Comparison of ENCODE assay signal across 8 mouse cellular contexts in the genomic region with DNA sequence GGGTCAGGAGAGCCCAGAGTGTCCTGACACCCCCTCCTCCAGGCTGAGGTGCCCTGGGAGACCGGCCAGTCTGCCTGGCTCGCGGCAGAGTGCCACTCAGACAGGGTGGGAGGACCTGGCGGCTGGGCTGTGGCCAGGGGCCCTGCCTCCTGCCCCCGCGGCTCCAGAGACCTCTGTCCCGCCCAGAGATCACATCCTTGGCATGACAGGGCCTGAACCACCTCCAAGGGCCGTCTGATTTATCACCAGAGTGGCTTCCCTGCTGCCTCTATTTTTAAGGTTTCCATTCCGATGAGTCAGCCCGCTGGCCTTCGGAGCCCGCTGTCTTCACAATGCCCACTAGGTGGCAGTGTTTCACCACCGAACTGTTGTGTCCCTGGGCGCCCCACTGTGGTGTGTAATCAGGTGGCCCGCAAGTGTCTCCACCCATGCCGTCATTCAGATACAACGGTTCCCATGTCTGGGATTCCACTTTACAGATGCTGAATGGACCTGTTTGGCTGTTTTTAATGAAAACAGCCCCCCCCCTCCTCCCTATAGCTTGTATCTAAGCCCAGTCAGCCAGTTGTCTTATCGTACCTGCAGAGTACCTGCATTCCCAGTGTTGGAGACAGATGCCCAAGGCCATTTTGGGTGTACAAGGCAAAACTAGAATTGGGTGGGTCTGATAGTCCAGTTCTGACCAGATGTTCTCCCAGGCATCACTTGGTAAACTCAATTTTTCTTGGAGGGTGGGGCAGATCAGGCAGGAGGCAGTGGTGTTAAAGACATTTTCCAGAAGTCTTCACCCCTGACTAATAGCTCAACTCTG. TPM values are rescaled to one million over a fixed set of nuclear protein-coding genes. Genes with fewer than 3 reads are reported as not detected.
DNase-seq lines count a peak whose midpoint lies in the region; ATAC-seq and TF ChIP-seq lines count a peak whose summit lies in the region.

No protein-coding gene starts in this region.

- H3K27me3 ChIP-seq in embryonic facial prominence, embryonic 15.5 days: peaks cover 55% of the 10 kb centered on the region
- peaks cover 65% of the 10 kb centered on the region for H3K27me3 ChIP-seq in heart, embryonic 10.5 days (ENCODE audit: insufficient read depth, poor library complexity, severe bottlenecking)
- peaks cover 16% of the 10 kb centered on the region for H3K27me3 ChIP-seq in kidney, embryonic 14.5 days (ENCODE audit: control insufficient read depth, insufficient read depth, low read length)
- H3K27me3 ChIP-seq in limb, embryonic 14.5 days (ENCODE audit: control insufficient read depth, insufficient read depth, low read length): peaks cover 29% of the 10 kb centered on the region
- peaks cover 18% of the 10 kb centered on the region; the same call in 1 of the 2 replicates for H3K27me3 ChIP-seq in midbrain, postnatal 0 days (ENCODE audit: insufficient read depth, low read length)

- no peak overlapping the region for H3K27ac ChIP-seq in bone marrow, adult 2 months (ENCODE audit: control insufficient read depth, insufficient read depth, low read depth, low read length, poor library complexity)
- H3K27ac ChIP-seq in embryonic facial prominence, embryonic 15.5 days (replicated peaks): no peak overlapping the region
- H3K27ac ChIP-seq in heart, embryonic 10.5 days: no peak overlapping the region
- H3K27ac ChIP-seq in kidney, embryonic 14.5 days (ENCODE audit: low read depth, low read length): no peak overlapping the region
- H3K27ac ChIP-seq in limb, embryonic 14.5 days (replicated peaks; ENCODE audit: low read depth, low read length): no peak overlapping the region
- H3K27ac ChIP-seq in midbrain, postnatal 0 days (ENCODE audit: low read depth, low read length): no peak overlapping the region

- no peak overlapping the region for H3K9ac ChIP-seq in embryonic facial prominence, embryonic 15.5 days
- H3K9ac ChIP-seq in kidney, embryonic 14.5 days (ENCODE audit: low read depth, low read length): no peak overlapping the region
- H3K9ac ChIP-seq in limb, embryonic 14.5 days (ENCODE audit: low read depth, low read length, severe bottlenecking): peak overlapping the region; percentile 25; the same call in 1 of the 2 replicates
- H3K9ac ChIP-seq in midbrain, postnatal 0 days (replicated peaks; ENCODE audit: low read length, poor library complexity, severe bottlenecking): peak overlapping the region; percentile 40

- no peaks in the 10 kb centered on the region for H3K4me1 ChIP-seq in bone marrow, adult 2 months (ENCODE audit: control insufficient read depth, insufficient read depth, low read length)
- H3K4me1 ChIP-seq in embryonic facial prominence, embryonic 15.5 days: peaks cover 13% of the 10 kb centered on the region
- peaks cover 49% of the 10 kb centered on the region for H3K4me1 ChIP-seq in heart, embryonic 10.5 days
- H3K4me1 ChIP-seq in kidney, embryonic 14.5 days (ENCODE audit: control insufficient read depth, insufficient read depth, low read length): peaks cover 17% of the 10 kb centered on the region
- no peaks in the 10 kb centered on the region for H3K4me1 ChIP-seq in limb, embryonic 14.5 days (ENCODE audit: control insufficient read depth, insufficient read depth, low read length)
- no peaks in the 10 kb centered on the region for H3K4me1 ChIP-seq in midbrain, postnatal 0 days (ENCODE audit: insufficient read depth, low read length)

- TF ChIP-seq POLR2A in bone marrow, adult 2 months (IDR thresholded peaks at IDR 0.05; ENCODE audit: borderline replicate concordance, control insufficient read depth, low read depth, low read length): no peak
- TF ChIP-seq POLR2A in limb, embryonic 14.5 days (IDR thresholded peaks at IDR 0.05; ENCODE audit: borderline replicate concordance, extremely low read depth, insufficient read depth, insufficient read length): no peak

- peak; percentile 89 for TF ChIP-seq CTCF in bone marrow, adult 2 months (IDR thresholded peaks at IDR 0.05; ENCODE audit: control insufficient read depth, insufficient read depth, low read length)
- peak; percentile 99 for TF ChIP-seq CTCF in midbrain, postnatal 0 days (IDR thresholded peaks at IDR 0.05)

- no peak overlapping the region for H3K4me3 ChIP-seq in bone marrow, adult 2 months (replicated peaks; ENCODE audit: control insufficient read depth, low read depth, low read length)
- peak overlapping the region; percentile 5; the same call in 1 of the 2 replicates for H3K4me3 ChIP-seq in embryonic facial prominence, embryonic 15.5 days (replicated peaks)
- H3K4me3 ChIP-seq in heart, embryonic 10.5 days: peak overlapping the region; percentile 49
- H3K4me3 ChIP-seq in kidney, embryonic 14.5 days (ENCODE audit: low read length): no peak overlapping the region
- H3K4me3 ChIP-seq in limb, embryonic 14.5 days (replicated peaks; ENCODE audit: low read length): peak overlapping the region; percentile 11
- peak overlapping the region; percentile 23; the same call in 1 of the 2 replicates for H3K4me3 ChIP-seq in midbrain, postnatal 0 days (ENCODE audit: low read depth, low read length)

- H3K4me2 ChIP-seq in embryonic facial prominence, embryonic 15.5 days (replicated peaks): peak overlapping the region; percentile 31
- peak overlapping the region; percentile 34 for H3K4me2 ChIP-seq in kidney, embryonic 14.5 days (replicated peaks; ENCODE audit: low read depth, low read length)
- H3K4me2 ChIP-seq in limb, embryonic 14.5 days (replicated peaks; ENCODE audit: low read depth, low read length, severe bottlenecking): peak overlapping the region; percentile 30; the same call in 1 of the 2 replicates
- peak overlapping the region; percentile 57 for H3K4me2 ChIP-seq in midbrain, postnatal 0 days (ENCODE audit: low read depth, low read length, poor library complexity, severe bottlenecking)

- peak; percentile 60; the same call in 1 of the 2 replicates for ATAC-seq in embryonic facial prominence, embryonic 15.5 days (ENCODE audit: insufficient number of reproducible peaks, low FRiP score, low TSS enrichment, low read depth)
- peak; percentile 60 for ATAC-seq in kidney, embryonic 14.5 days (ENCODE audit: low FRiP score, low TSS enrichment)
- ATAC-seq in limb, embryonic 14.5 days (ENCODE audit: low FRiP score, low read depth): peak; percentile 71
- ATAC-seq in midbrain, postnatal 0 days (ENCODE audit: low FRiP score): peak; percentile 84

- peak; percentile 78 to 79 for DNase-seq in B cell, adult 2 months
- DNase-seq in heart, embryonic 10.5 days (ENCODE audit: low spot score): peak; percentile 89
- DNase-seq in limb, embryonic 14.5 days (ENCODE audit: low spot score): peak; percentile 85
- DNase-seq in midbrain, postnatal 0 days (ENCODE audit: low spot score): peak; percentile 94
- peak; percentile 55 to 65 for DNase-seq in spleen, postnatal 36 days (ENCODE audit: low spot score in 2 of 2)

- H3K36me3 ChIP-seq in embryonic facial prominence, embryonic 15.5 days: no peaks in the 10 kb centered on the region
- no peaks in the 10 kb centered on the region for H3K36me3 ChIP-seq in heart, embryonic 10.5 days
- no peaks in the 10 kb centered on the region for H3K36me3 ChIP-seq in kidney, embryonic 14.5 days (ENCODE audit: control insufficient read depth, insufficient read depth, low read length)
- H3K36me3 ChIP-seq in limb, embryonic 14.5 days (ENCODE audit: control insufficient read depth, insufficient read depth, low read length): no peaks in the 10 kb centered on the region
- no peaks in the 10 kb centered on the region for H3K36me3 ChIP-seq in midbrain, postnatal 0 days (ENCODE audit: insufficient read depth, low read length)

- WGBS in bone marrow, adult 2 months: under 1% methylated on average over 18 of the region's 18 CpGs
- WGBS in embryonic facial prominence, embryonic 15.5 days: 4% methylated on average over 18 of the region's 18 CpGs
- WGBS in heart, embryonic 10.5 days: 4% methylated on average over 18 of the region's 18 CpGs
- WGBS in kidney, embryonic 14.5 days: 2% methylated on average over 17 of the region's 18 CpGs
- 3% methylated on average over 13 of the region's 18 CpGs for WGBS in limb, embryonic 14.5 days
- 4% methylated on average over 13 of the region's 18 CpGs for WGBS in midbrain, postnatal 0 days

- H3K9me3 ChIP-seq in embryonic facial prominence, embryonic 15.5 days (replicated peaks): no peaks in the 10 kb centered on the region
- H3K9me3 ChIP-seq in heart, embryonic 10.5 days: no peaks in the 10 kb centered on the region
- H3K9me3 ChIP-seq in kidney, embryonic 14.5 days (ENCODE audit: control insufficient read depth, low read length): no peaks in the 10 kb centered on the region
- H3K9me3 ChIP-seq in limb, embryonic 14.5 days (ENCODE audit: control insufficient read depth, low read length): no peaks in the 10 kb centered on the region
- H3K9me3 ChIP-seq in midbrain, postnatal 0 days (ENCODE audit: low read length): no peaks in the 10 kb centered on the region

RNA-seq across cellular contexts. Expression of a gene that starts 3.4 kb away (rescaled TPM):
- polyA plus RNA-seq in bone marrow, adult 2 months (2011; ENCODE audit: insufficient read depth, insufficient read length, low replicate concordance, missing spikeins): 1.0 TPM in 1 of 2 replicates, not detected in the other
- 0.73 and 0.92 TPM in 2 replicates for polyA plus RNA-seq in embryonic facial prominence, embryonic 15.5 days (2015; fragmentation: Nextera tagmentation; extraction: Ambion mirVana)
- polyA plus RNA-seq in heart, embryonic 10.5 days (2016; fragmentation: Nextera tagmentation; extraction: Ambion mirVana): 0.05 and 0.07 TPM in 2 replicates
- 0.13 TPM in 1 of 2 replicates, not detected in the other for polyA plus RNA-seq in kidney, embryonic 14.5 days (2014; fragmentation: Nextera tagmentation; extraction: Ambion mirVana)
- 0.40 and 0.62 TPM in 2 replicates for polyA plus RNA-seq in limb, embryonic 14.5 days (2012; rRNA removed)
- 0.10 TPM in 1 of 2 replicates, not detected in the other for polyA plus RNA-seq in limb, embryonic 14.5 days (2014; fragmentation: Nextera tagmentation; extraction: Ambion mirVana)
- total RNA-seq in midbrain, postnatal 0 days (2014; rRNA removed): 0.16 TPM in 1 of 2 replicates, not detected in the other
- polyA plus RNA-seq in midbrain, postnatal 0 days (2015; fragmentation: Nextera tagmentation; extraction: Ambion mirVana): 0.05 TPM in 1 of 2 replicates, not detected in the other

RNA-seq across cellular contexts. Expression of a gene that starts 18.5 kb away (rescaled TPM):
- polyA plus RNA-seq in bone marrow, adult 2 months (2011; ENCODE audit: insufficient read depth, insufficient read length, low replicate concordance, missing spikeins): not detected in 2 replicates
- 3.4 TPM in 2 replicates for polyA plus RNA-seq in embryonic facial prominence, embryonic 15.5 days (2015; fragmentation: Nextera tagmentation; extraction: Ambion mirVana)
- polyA plus RNA-seq in heart, embryonic 10.5 days (2016; fragmentation: Nextera tagmentation; extraction: Ambion mirVana): 0.21 and 0.36 TPM in 2 replicates
- 4.4 and 4.8 TPM in 2 replicates for polyA plus RNA-seq in kidney, embryonic 14.5 days (2014; fragmentation: Nextera tagmentation; extraction: Ambion mirVana)
- 2.2 and 3.0 TPM in 2 replicates for polyA plus RNA-seq in limb, embryonic 14.5 days (2012; rRNA removed)
- 2.1 and 2.9 TPM in 2 replicates for polyA plus RNA-seq in limb, embryonic 14.5 days (2014; fragmentation: Nextera tagmentation; extraction: Ambion mirVana)
- total RNA-seq in midbrain, postnatal 0 days (2014; rRNA removed): 4.0 and 6.8 TPM in 2 replicates
- polyA plus RNA-seq in midbrain, postnatal 0 days (2015; fragmentation: Nextera tagmentation; extraction: Ambion mirVana): 2.4 and 3.3 TPM in 2 replicates

RNA-seq across cellular contexts. Expression of a gene that starts 37.0 kb away (rescaled TPM):
- not detected in 2 replicates for polyA plus RNA-seq in bone marrow, adult 2 months (2011; ENCODE audit: insufficient read depth, insufficient read length, low replicate concordance, missing spikeins)
- polyA plus RNA-seq in embryonic facial prominence, embryonic 15.5 days (2015; fragmentation: Nextera tagmentation; extraction: Ambion mirVana): 0.29 and 0.53 TPM in 2 replicates
- 0.04 TPM in 2 replicates for polyA plus RNA-seq in heart, embryonic 10.5 days (2016; fragmentation: Nextera tagmentation; extraction: Ambion mirVana)
- 2.3 and 2.5 TPM in 2 replicates for polyA plus RNA-seq in kidney, embryonic 14.5 days (2014; fragmentation: Nextera tagmentation; extraction: Ambion mirVana)
- polyA plus RNA-seq in limb, embryonic 14.5 days (2012; rRNA removed): 2.0 and 2.2 TPM in 2 replicates
- polyA plus RNA-seq in limb, embryonic 14.5 days (2014; fragmentation: Nextera tagmentation; extraction: Ambion mirVana): 0.36 and 0.48 TPM in 2 replicates
- 44.9 and 47.1 TPM in 2 replicates for total RNA-seq in midbrain, postnatal 0 days (2014; rRNA removed)
- polyA plus RNA-seq in midbrain, postnatal 0 days (2015; fragmentation: Nextera tagmentation; extraction: Ambion mirVana): 24.6 and 25.2 TPM in 2 replicates

RNA-seq across cellular contexts. Expression of a gene that starts 47.8 kb away (rescaled TPM):
- not detected in 2 replicates for polyA plus RNA-seq in bone marrow, adult 2 months (2011; ENCODE audit: insufficient read depth, insufficient read length, low replicate concordance, missing spikeins)
- 1.2 and 4.3 TPM in 2 replicates for polyA plus RNA-seq in embryonic facial prominence, embryonic 15.5 days (2015; fragmentation: Nextera tagmentation; extraction: Ambion mirVana)
- 0.47 and 0.85 TPM in 2 replicates for polyA plus RNA-seq in heart, embryonic 10.5 days (2016; fragmentation: Nextera tagmentation; extraction: Ambion mirVana)
- 1.1 and 1.2 TPM in 2 replicates for polyA plus RNA-seq in kidney, embryonic 14.5 days (2014; fragmentation: Nextera tagmentation; extraction: Ambion mirVana)
- polyA plus RNA-seq in limb, embryonic 14.5 days (2012; rRNA removed): 0.47 and 1.0 TPM in 2 replicates
- polyA plus RNA-seq in limb, embryonic 14.5 days (2014; fragmentation: Nextera tagmentation; extraction: Ambion mirVana): 0.14 and 0.18 TPM in 2 replicates
- 4.9 and 7.8 TPM in 2 replicates for total RNA-seq in midbrain, postnatal 0 days (2014; rRNA removed)
- 7.6 and 7.9 TPM in 2 replicates for polyA plus RNA-seq in midbrain, postnatal 0 days (2015; fragmentation: Nextera tagmentation; extraction: Ambion mirVana)

Comparison
In these comparisons a context has a peak if more than half of its experiments do, and no peak if none do; other contexts are left out.
1. H3K4me3 ChIP-seq: peak in embryonic facial prominence, embryonic 15.5 days (single experiment), heart, embryonic 10.5 days (single experiment), limb, embryonic 14.5 days (single experiment) and midbrain, postnatal 0 days (single experiment); none in bone marrow, adult 2 months (single experiment) and kidney, embryonic 14.5 days (single experiment).
2. H3K9ac ChIP-seq: peak in limb, embryonic 14.5 days (single experiment) and midbrain, postnatal 0 days (single experiment); none in embryonic facial prominence, embryonic 15.5 days (single experiment) and kidney, embryonic 14.5 days (single experiment).
3. Peak in every context shown above with its lines, with median percentiles within 50 percentile points of each other: DNase-seq, ATAC-seq and H3K4me2 ChIP-seq.